Mouse (Mus musculus): Measurements from ENCODE around the gene Ccdc113.

The Ccdc113 gene

GRCm38 (mm10) chr8:95607210-95607609, 73.3 kb downstream of the Ccdc113 start:
- no peak for DNase-seq

All from cerebellum, postnatal 25 days (tissue).